Mouse (Mus musculus): Measurements from ENCODE around the gene Zfp874a. TPM values are rescaled to one million over a fixed set of nuclear protein-coding genes. Genes with fewer than 3 reads are reported as not detected.
"Not testable (repeated sequence)": the region's sequence is repeated elsewhere in the genome, so short reads cannot be mapped to it uniquely, and the experiment has no call there.

Gene Zfp874a
- 10.1 and 10.7 TPM in 2 replicates for polyA plus RNA-seq (2015; fragmentation: Nextera tagmentation; extraction: Ambion mirVana)

- Histone ChIP-seq H3K4me1 (no peaks in the 10 kb centered on the region), H3K4me2 (replicated peaks) (peak within 1 kb of the TSS; percentile 66), H3K27me3 (no peaks in the 10 kb centered on the region), H3K27ac (replicated peaks) (peak within 1 kb of the TSS; percentile 63; the same call in 1 of the 2 replicates), H3K36me3 (peaks cover 15% of the 10 kb centered on the region), H3K9ac (peak within 1 kb of the TSS; percentile 47), H3K9me3 (replicated peaks) (no peaks in the 10 kb centered on the region), H3K4me3 (replicated peaks) (peak within 1 kb of the TSS; percentile 62)
- peak; percentile 95 for ATAC-seq (ENCODE audit: insufficient number of reproducible peaks, low FRiP score, low TSS enrichment, low read depth)
- WGBS = 1% methylated on average over 20 of the region's 20 CpGs
Measured at GRCm38 (mm10) chr13:67451172-67452020, at the start of gene Zfp874a. Zfp874a (minus strand) TSS chr13:67451624.

GRCm38 (mm10) chr13:67500908-67501307 lies 49.5 kb upstream of the Zfp874a start:
- H3K27ac ChIP-seq (replicated peaks) = no peak overlapping the region
- H3K4me2 ChIP-seq (replicated peaks) = peak overlapping the region; percentile 69; the same call in 1 of the 2 replicates
- H3K36me3 ChIP-seq = 0 out of 2 replicates have a peak, but pooled peaks cover 3% of the 10 kb centered on the region
- no peak overlapping the region for H3K9ac ChIP-seq
- no peak overlapping the region for H3K4me3 ChIP-seq (replicated peaks)
- peaks cover 6% of the 10 kb centered on the region for H3K4me1 ChIP-seq
- H3K9me3 ChIP-seq (replicated peaks) = no peaks in the 10 kb centered on the region
- H3K27me3 ChIP-seq = no peaks in the 10 kb centered on the region
- WGBS = 78% methylated on average over 1 of the region's 1 CpGs
- ATAC-seq (ENCODE audit: insufficient number of reproducible peaks, low FRiP score, low TSS enrichment, low read depth) = no peak

DNA sequence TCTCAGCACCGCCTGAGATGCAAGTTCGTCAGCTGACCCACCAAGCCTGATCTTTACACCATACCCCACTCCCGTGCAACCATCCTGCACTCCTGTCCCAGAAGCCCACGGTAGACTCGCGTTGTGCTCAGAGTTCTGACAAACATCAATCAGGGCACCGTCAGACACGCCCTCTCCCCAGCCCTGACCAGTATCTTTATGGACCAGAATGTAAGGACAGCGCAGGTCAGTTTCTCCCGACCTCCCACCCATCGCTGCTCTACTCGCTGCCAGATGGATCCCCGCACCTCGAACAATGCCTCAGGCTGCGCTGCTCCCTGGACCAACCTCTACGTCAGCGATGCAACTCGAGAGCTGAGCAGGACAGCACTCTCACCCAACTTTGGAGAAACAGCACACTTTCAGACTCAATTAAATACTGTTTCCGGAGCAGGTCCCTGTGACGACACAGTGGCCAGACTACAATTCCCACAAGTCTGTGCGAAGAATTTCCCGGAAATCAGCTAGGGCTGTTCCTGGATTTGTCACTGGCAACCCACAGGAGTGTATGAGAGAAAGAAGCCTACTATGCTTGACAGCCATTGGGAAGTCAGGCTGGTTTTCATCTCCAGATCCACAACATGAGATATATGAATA lies 48.8 kb upstream of the Zfp874a start, which contains the start of gene Zfp58:
Zfp58 (minus strand) TSS at position 472 of the 636 bp plus-strand sequence.
- no peaks in the 10 kb centered on the region for H3K27me3 ChIP-seq
- H3K4me2 ChIP-seq (replicated peaks) = peak within 1 kb of the TSS; percentile 69
- under 1% methylated on average over 22 of the region's 22 CpGs for WGBS
- ATAC-seq (ENCODE audit: insufficient number of reproducible peaks, low FRiP score, low TSS enrichment, low read depth) = peak; percentile 88
- H3K4me3 ChIP-seq (replicated peaks) = peak within 1 kb of the TSS; percentile 81
- H3K4me1 ChIP-seq = peaks cover 6% of the 10 kb centered on the region
- peaks cover 10% of the 10 kb centered on the region for H3K36me3 ChIP-seq
- H3K9ac ChIP-seq = peak within 1 kb of the TSS; percentile 66
- H3K27ac ChIP-seq (replicated peaks) = peak within 1 kb of the TSS; percentile 66
- H3K9me3 ChIP-seq (replicated peaks) = 0 out of 2 replicates have a peak, but pooled peaks cover 1% of the 10 kb centered on the region

DNA sequence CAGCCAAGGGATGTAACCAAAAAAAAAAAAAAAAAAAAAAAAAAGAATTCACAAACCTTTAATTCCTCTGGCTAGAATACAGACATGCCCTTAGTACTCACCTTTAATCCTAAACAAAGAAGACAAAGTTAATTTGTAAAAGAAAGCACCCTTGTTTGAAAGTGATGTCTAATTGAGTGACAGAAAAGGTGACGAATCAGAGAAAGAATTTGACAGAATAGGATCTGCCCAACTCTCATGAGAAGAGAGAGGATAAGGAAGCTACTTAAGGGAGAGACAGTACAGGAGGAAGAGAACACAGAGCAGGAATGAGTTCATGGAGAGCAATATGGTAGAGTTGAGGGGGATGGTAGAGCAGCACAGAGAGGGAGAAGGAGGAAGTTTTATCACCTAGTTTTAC lies 44.2 kb upstream of the Zfp874a start:
- Histone ChIP-seq H3K27ac (replicated peaks) (no peak overlapping the region), H3K4me1 (peaks cover 6% of the 10 kb centered on the region), H3K9me3 (replicated peaks) (peaks cover 35% of the 10 kb centered on the region), H3K27me3 (no peaks in the 10 kb centered on the region), H3K4me2 (replicated peaks) (no peak overlapping the region), H3K36me3 (peaks cover 51% of the 10 kb centered on the region), H3K4me3 (replicated peaks) (no peak overlapping the region), H3K9ac (no peak overlapping the region)
- WGBS = 94% methylated on average over 1 of the region's 1 CpGs
- no peak for ATAC-seq (ENCODE audit: insufficient number of reproducible peaks, low FRiP score, low TSS enrichment, low read depth)

DNA sequence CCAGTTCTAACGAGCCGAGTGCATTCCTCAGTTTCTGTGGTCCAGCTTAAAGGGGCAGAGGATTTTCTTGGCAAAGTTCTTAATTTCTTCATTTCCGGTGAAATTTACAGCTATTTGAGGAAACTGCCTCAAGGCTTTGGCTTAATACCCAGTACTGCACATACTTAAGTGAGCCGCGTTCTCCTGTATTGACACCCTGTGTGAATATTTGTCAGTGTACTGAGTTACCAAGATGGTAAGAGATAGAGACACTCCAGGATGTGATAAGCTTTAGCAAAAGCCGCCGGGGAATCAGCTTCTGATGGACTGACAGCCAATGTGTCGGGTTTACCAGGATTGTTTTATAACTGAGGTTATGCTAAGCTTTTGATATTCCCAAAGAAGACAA lies 33.0 kb upstream of the Zfp874a start:
- Histone ChIP-seq H3K9ac (peak overlapping the region; percentile 55; the same call in 1 of the 2 replicates), H3K4me1 (peaks cover 4% of the 10 kb centered on the region), H3K36me3 (peaks cover 21% of the 10 kb centered on the region), H3K4me3 (replicated peaks) (peak overlapping the region; percentile 68), H3K27me3 (no peaks in the 10 kb centered on the region), H3K9me3 (replicated peaks) (no peaks in the 10 kb centered on the region), H3K4me2 (replicated peaks) (peak overlapping the region; percentile 55), H3K27ac (replicated peaks) (peak overlapping the region; percentile 58; the same call in 1 of the 2 replicates)
- 32% methylated on average over 8 of the region's 8 CpGs for WGBS
- ATAC-seq (ENCODE audit: insufficient number of reproducible peaks, low FRiP score, low TSS enrichment, low read depth) = peak; percentile 52; the same call in 1 of the 2 replicates

DNA sequence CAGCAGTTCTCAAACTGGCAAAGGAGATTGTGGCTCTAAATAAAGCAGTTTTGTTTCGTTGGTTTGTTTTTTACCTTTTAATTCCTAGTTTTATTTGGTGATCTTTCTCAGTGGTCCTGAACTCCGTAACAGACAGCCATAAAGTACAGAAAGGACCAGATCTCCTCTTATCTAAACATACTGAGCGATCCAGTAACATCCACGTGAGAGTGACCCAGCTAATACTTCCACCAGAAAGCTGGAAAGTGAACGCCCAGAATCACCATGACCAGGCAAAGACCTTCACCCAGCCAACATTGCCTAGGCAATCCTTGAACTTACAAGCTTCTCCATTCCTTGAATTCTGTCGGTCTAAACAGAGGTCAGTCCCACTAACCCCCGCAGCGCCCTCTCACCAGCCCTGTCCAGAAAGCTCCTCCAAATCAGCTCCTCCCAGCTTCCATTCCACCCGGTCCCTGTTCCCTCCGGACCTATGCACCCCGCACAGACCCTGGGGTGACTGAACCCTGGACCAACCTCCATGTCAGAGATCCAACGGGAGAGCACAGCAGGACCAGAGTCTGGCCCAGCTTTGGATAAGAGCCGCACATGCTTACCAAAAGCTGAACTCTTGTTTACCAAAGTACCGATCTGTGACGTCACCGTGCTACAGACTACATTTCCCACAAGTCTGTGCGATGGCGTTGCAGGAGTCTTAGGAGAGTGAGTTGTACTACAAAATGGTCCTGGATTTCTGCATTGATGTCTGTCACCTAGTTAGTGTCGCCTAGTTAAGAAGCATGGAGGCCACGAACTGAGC lies 32.4 kb upstream of the Zfp874a start, which contains the start of gene Zfp874b:
Zfp874b (minus strand) TSS at position 634 of the 799 bp plus-strand sequence.
- H3K4me1 ChIP-seq = peaks cover 4% of the 10 kb centered on the region
- no peaks in the 10 kb centered on the region for H3K27me3 ChIP-seq
- peak within 1 kb of the TSS; percentile 58; the same call in 1 of the 2 replicates for H3K27ac ChIP-seq (replicated peaks)
- peaks cover 16% of the 10 kb centered on the region for H3K36me3 ChIP-seq
- H3K4me3 ChIP-seq (replicated peaks) = peak within 1 kb of the TSS; percentile 68
- no peaks in the 10 kb centered on the region for H3K9me3 ChIP-seq (replicated peaks)
- ATAC-seq (ENCODE audit: insufficient number of reproducible peaks, low FRiP score, low TSS enrichment, low read depth) = peak; percentile 88
- peak within 1 kb of the TSS; percentile 55 for H3K9ac ChIP-seq
- peak within 1 kb of the TSS; percentile 55 for H3K4me2 ChIP-seq (replicated peaks)
- 5% methylated on average over 20 of the region's 20 CpGs for WGBS

- Histone ChIP-seq H3K4me1 (peaks cover 4% of the 10 kb centered on the region), H3K27me3 (no peaks in the 10 kb centered on the region), H3K4me2 (replicated peaks) (no peak overlapping the region), H3K36me3 (peaks cover 10% of the 10 kb centered on the region), H3K9me3 (replicated peaks) (no peaks in the 10 kb centered on the region), H3K27ac (replicated peaks) (no peak overlapping the region), H3K4me3 (replicated peaks) (no peak overlapping the region), H3K9ac (no peak overlapping the region)
- ATAC-seq (ENCODE audit: insufficient number of reproducible peaks, low FRiP score, low TSS enrichment, low read depth) = no peak
- 68% methylated on average over 4 of the region's 4 CpGs for WGBS
Measured at GRCm38 (mm10) chr13:67481528-67481927, 30.1 kb upstream of the Zfp874a start.

DNA sequence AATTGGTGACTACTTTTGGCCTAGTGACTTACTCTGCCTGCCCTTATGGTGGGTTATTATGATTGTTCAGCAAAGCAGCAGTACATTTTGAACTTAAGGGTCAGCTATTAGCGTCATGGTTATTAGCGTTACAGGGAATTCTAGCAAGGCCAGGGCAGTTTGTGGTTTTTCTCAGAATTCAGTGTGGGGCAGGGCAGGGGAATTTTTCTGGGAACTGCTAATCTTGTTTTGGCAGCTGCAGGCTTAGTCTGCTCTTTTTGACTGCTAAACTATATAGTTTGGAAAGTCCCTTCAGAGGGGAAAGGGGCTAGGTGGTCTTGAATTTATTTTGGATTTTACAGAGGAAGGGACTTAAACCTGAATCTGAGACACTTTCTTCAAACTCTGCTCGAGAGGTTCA lies 17.9 kb upstream of the Zfp874a start:
- WGBS = 85% methylated on average over 3 of the region's 3 CpGs

DNA sequence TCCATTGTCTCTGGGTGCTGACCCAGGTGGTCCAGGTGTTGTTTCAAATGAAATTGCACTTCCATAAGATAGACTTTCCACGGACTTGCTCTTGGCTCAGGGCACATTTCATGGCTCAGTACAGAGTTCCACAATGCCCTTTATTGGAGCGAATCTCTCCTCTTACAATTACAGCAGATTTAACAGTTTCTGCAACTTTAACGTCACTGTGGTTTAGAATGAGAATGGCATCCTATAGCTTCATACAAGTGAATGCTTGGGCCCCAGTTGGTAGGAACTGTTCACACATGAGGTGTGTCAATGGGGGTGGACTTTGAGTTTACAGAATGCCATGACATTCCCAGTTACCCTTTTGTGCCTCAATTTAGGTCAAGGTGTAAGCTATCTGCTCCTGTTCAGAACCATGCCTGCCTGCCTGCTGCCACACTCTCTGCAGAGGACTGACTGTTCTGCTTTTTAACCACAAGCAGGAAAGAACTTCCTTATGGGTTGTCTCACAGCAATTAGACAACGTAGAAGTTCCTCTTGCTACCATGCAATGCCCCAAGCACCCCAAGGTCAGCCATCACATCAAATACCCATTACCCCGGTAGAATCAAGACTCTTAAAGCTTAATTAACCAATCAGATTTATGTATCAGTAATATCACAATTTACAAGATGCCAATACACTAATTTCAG lies 12.2 kb upstream of the Zfp874a start:
- H3K9me3 ChIP-seq (replicated peaks); ATAC-seq (ENCODE audit: insufficient number of reproducible peaks, low FRiP score, low TSS enrichment, low read depth); H3K27me3 ChIP-seq; H3K4me1 ChIP-seq; H3K36me3 ChIP-seq; H3K27ac ChIP-seq (replicated peaks); H3K9ac ChIP-seq; H3K4me2 ChIP-seq (replicated peaks); H3K4me3 ChIP-seq (replicated peaks): not testable (repeated sequence)
- WGBS = 77% methylated on average over 3 of the region's 5 CpGs

More for the DNA sequence above, 17.9 kb upstream of the Zfp874a start:
- ATAC-seq (ENCODE audit: insufficient number of reproducible peaks, low FRiP score, low TSS enrichment, low read depth) = no peak
- Histone ChIP-seq H3K4me2 (replicated peaks) (no peak overlapping the region), H3K27ac (replicated peaks) (no peak overlapping the region), H3K9me3 (replicated peaks) (0 out of 2 replicates have a peak, but pooled peaks cover 5% of the 10 kb centered on the region), H3K36me3 (peaks cover 35% of the 10 kb centered on the region), H3K27me3 (no peaks in the 10 kb centered on the region), H3K4me3 (replicated peaks) (no peak overlapping the region), H3K4me1 (no peaks in the 10 kb centered on the region), H3K9ac (no peak overlapping the region)

DNA sequence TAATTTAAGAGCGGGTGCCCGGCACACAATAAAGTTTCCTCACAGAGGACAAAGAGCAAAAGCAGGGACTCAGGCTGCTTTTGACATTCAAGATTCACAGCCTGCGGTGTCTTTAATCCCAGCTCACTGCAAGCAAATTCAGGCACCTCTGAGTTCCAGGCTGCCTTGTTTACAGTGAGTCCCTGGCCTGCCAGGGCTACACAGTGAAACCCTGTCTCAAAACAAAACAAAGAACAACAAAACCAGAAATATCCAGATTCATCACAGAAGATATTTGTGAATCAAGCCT lies 541 bp upstream of the Zfp874a start:
- Histone ChIP-seq H3K4me3 (replicated peaks) (peak overlapping the region; percentile 62), H3K36me3 (peaks cover 10% of the 10 kb centered on the region; the same call in 1 of the 2 replicates), H3K4me2 (replicated peaks) (peak overlapping the region; percentile 66), H3K4me1 (no peaks in the 10 kb centered on the region), H3K27me3 (no peaks in the 10 kb centered on the region), H3K27ac (replicated peaks) (peak overlapping the region; percentile 63; the same call in 1 of the 2 replicates), H3K9ac (peak overlapping the region; percentile 35; the same call in 1 of the 2 replicates), H3K9me3 (replicated peaks) (no peaks in the 10 kb centered on the region)
- 10% methylated on average over 3 of the region's 3 CpGs for WGBS
- ATAC-seq (ENCODE audit: insufficient number of reproducible peaks, low FRiP score, low TSS enrichment, low read depth) = no peak

All from embryonic facial prominence, embryonic 15.5 days (tissue).